Mouse (Mus musculus): ENCODE results near the gene Tpte. TPM values are rescaled to one million over a fixed set of nuclear protein-coding genes. Genes with fewer than 3 reads are reported as not detected.

Gene Tpte
- not detected in 2 replicates for polyA plus RNA-seq (2012; rRNA removed)

DNA sequence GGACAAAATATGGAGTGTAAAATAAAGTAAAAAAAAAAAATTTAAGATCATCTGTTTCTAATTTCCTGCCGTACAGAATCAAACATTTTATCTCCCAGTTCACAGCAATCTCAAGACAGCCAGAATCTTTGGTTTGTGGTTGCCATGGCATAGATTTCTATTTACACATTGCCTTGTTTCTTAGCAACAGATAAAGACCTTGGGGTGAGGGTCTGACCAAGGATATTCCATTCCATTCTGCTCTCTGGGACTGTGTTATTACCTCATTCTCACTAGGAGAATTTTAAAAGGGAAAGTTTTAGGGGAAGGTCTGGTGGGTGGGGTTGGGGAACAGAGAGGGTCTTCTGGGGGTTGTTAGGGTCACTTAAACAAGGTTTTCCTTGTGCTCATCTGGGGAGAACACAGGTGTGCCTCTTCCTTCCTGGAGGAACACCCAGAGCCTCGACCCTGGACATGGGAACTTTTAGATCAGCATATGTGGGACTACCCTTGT lies at the start of gene Tpte:
Gene Tpte, plus strand, starts transcription at position 443 of the 493 bp plus-strand sequence.

DNA sequence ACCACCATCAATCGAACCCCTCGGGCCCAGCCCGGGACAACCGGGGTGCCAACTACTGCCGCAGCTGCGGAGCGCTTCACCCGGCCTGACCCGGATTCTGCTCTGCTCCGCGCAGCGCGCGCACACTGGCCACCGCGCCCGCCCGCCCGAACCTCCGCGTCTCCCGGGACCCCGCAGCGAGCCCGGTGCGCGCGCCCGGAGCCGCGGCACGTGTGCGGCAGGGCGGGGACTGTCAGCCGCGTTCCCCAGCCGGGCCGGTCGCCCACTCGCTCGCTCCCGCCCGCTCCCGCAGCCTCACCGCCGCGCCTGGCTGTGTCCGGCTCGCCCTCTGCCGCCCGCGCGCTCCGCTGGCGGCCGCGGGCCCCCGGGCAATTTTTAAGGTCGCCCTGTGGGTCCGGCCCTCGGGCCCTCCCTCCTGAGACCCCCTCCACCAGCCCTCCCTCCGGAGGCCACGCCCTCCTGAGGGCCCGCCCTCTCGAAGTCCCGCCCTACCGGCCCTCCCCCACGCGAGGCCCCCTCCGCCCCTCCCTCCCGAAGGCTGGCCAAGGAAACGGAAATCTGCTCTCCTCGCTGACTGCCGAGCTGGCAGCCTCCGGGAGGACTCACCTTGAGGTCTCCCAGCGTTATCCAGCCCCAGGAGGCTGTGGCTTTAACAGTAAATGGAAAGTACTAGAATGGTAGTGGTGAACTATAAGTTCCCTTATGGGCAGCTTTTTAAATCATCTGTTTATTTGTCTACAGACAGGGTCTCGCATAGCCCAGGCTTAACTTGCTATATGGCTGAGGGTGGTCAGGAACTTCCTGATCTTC lies 115.1 kb downstream of the Tpte start, which contains the start of gene Slc25a15:
Gene Slc25a15, minus strand, starts transcription at position 456 of the 810 bp plus-strand sequence.

DNA sequence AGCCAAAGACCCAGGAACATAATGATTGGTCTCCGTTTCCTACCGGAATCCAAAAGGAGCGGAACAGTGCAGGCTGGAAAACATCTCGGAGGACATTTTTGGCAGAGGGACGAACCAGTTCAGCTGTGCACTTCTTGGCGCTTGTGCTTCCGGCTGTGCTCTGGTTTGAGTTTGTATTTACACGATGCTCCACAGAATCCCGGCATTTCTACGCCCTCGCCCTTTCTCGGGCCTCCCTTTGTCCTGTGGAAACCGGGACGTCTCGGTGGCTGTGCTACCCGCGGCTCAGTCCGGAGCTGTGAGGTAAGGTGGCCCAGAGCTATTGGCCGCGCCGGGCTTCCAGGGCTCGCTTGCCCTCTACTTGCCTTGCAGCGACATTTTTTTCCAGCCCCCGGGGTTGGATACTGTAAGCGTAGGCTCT lies 128.1 kb downstream of the Tpte start, which contains the start of gene Mrps31:
Gene Mrps31, plus strand, starts transcription at position 80 of the 421 bp plus-strand sequence.

Other genes with a start within 250 kb of the Tpte start
- gene Atp7b, start 223.1 kb upstream of the Tpte start, polyA plus RNA-seq (2012; rRNA removed), result 2.2 TPM in 2 replicates
- 9.7 TPM in 2 replicates for gene Alg11, start 222.7 kb upstream of the Tpte start, polyA plus RNA-seq (2012; rRNA removed)
- 0.74 and 0.86 TPM in 2 replicates for gene Nek5, start 158.4 kb upstream of the Tpte start, polyA plus RNA-seq (2012; rRNA removed)
- gene Nek3, start 117.0 kb upstream of the Tpte start, polyA plus RNA-seq (2012; rRNA removed), result 9.0 and 9.9 TPM in 2 replicates
- gene Ckap2, start 97.6 kb upstream of the Tpte start, polyA plus RNA-seq (2012; rRNA removed), result 24.6 and 31.2 TPM in 2 replicates
- 26.8 and 26.9 TPM in 2 replicates for gene Vps36, start 90.6 kb upstream of the Tpte start, polyA plus RNA-seq (2012; rRNA removed)
- gene Thsd1, start 56.1 kb upstream of the Tpte start, polyA plus RNA-seq (2012; rRNA removed), result 7.4 and 8.2 TPM in 2 replicates
- 6.0 and 6.4 TPM in 2 replicates for gene Slc25a15, start 115.2 kb downstream of the Tpte start, polyA plus RNA-seq (2012; rRNA removed)
- gene Mrps31, start 127.9 kb downstream of the Tpte start, polyA plus RNA-seq (2012; rRNA removed), result 18.6 and 19.0 TPM in 2 replicates

Measured in central nervous system, embryonic 14 days (tissue).